Mouse (Mus musculus) layer of hippocampus, adult 9-11 months (tissue): ENCODE measurements around the gene Slc2a4.
A peak's percentile ranks its signal among the peaks of the same experiment; 100 is the strongest.
"Not testable (repeated sequence)": the region's sequence is repeated elsewhere in the genome, so short reads cannot be mapped to it uniquely, and the experiment has no call there.

ENCODE experiments used
- DNase-seq: peaks from one replicate; pipeline ENCODE4 v3.0.0; 2022

The Slc2a4 gene

DNA sequence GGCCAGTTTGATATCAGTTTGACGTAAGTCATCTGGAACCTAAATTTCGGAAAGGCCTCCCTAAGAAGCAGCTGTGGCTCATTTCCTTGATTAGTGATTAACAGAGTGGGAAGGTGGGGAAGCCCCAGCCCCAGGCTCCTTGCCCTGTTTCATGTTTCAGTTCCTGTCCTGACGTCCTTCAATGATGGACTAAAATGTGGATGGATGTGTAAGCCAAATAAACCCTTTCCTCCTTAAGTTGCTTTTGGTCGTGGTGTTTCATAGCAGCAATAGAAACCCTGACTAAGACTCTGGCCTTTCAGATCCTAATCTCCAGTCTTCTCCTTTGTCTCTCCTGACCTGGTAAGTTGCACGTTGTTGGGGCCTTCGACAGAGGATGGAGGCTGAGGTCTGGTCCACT lies 22.2 kb upstream of the Slc2a4 start:
- DNase-seq = no peak

DNA sequence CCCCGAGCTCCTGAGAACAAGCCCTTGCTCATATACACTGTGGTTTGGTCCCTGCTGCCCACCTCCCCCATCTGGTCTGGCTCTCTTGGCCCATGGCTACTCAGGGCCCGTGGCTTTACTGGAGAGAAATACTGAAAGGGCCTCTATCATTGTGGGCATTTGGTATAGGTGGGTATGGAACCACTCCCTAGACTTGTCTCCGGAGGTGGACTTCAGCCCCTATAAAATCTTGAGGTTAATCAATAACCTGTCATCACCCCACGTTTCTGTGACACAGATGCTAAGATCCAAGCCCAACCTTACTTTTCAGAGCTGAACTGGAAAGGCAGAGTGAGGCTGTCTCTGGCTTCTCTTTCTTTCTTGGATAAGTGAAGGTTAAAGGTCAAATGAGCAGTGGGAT lies 20.8 kb upstream of the Slc2a4 start:
- no peak for DNase-seq

DNA sequence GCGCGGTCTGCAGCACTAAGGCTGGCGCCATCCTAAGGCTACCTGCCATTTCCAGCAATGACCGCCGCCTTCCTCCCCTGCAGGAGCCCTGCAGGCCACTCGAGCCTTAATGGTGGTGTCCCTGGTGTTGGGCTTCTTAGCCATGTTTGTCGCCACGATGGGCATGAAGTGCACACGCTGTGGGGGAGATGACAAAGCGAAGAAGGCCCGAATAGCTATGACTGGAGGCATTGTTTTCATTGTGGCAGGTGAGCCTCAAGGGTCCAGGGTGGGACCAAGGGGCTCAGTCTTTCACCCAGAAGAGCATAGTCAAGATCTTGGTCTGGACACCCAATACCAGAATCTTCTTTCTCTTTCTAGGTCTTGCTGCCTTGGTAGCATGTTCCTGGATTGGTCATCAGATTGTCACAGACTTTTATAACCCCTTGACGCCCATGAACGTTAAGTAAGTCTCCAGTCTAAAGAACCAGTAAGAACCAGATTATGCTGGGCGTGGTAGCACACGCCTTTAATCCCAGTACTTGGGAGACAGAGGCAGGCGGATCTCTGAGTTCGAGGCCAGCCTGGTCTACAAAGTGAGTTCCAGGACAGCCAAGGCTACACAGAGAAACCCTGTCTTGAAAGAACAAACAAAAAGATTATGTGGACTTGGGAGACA lies 19.0 kb upstream of the Slc2a4 start:
- no peak for DNase-seq

DNA sequence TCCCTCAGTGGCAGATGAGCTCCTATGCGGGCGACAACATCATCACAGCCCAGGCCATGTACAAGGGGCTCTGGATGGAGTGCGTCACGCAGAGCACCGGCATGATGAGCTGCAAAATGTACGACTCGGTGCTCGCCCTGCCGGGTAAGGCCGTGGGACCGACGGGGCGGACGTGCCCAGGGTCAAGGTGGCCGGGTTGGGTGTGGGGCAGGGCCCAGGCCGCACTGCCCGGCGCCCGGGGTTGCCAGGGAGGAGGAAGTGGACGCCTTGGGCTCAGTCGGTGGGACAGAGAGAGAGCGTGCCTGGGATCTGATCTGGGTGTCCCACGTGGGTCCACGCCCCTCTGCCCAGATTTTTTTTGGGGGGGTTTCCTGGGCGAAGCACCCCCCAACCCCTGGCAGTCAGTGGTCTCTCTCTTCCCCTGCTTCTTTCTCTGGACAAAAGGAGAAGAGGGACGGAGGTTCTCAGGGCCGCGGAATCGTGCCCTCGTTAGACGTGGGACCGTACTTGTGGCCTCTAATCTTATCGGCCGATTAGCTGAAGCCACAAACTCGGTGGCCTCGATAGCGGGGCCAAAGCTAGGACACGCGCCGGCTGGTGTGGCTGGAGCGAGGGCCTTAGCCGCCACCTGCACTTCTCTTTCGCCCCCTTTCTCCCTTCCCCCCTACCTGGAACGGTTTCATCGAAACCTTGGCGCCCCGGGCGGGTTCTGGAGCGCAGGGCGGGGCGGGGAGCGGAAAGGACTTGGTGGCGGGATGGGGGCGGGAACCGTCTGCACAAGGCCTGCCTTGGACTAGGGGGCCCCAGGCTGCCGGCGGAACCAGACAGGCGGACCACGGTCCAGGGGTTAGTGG lies 18.2 kb upstream of the Slc2a4 start:
- DNase-seq = no peak

DNA sequence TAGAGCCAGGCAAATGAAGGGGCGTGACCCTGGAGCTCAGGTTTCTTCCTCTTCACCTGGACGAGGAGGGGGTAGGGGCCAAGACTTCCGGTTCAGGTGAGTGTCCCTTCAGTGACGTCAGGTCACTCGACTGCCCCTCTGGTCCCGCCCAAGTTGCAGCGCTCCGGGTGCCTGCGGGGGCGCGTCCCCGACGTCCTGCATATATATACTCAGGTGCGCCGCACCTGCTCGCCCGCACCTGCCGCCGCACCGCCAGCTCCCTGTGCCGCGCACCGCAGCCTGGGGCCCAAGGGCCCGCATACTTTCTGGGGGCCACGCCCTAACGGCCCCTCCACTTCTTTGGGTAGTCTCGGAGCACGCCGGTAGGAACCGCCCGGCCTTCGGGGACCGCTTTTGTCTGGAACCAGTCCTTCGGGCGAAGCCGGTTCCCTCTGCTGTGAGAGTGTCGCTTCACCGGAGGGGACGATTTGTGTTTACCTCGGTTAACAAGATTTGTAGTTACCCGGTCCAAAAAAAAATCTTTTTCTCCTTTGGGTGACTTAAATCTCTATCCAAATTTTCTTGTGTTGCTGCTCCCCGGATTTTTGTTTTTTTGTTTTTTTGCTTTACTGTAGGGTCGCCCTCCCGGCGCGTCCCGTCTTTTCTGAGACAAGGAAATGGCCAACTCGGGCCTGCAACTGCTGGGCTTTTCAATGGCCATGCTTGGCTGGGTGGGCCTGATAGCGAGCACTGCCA lies 17.4 kb upstream of the Slc2a4 start:
- no peak for DNase-seq

DNA sequence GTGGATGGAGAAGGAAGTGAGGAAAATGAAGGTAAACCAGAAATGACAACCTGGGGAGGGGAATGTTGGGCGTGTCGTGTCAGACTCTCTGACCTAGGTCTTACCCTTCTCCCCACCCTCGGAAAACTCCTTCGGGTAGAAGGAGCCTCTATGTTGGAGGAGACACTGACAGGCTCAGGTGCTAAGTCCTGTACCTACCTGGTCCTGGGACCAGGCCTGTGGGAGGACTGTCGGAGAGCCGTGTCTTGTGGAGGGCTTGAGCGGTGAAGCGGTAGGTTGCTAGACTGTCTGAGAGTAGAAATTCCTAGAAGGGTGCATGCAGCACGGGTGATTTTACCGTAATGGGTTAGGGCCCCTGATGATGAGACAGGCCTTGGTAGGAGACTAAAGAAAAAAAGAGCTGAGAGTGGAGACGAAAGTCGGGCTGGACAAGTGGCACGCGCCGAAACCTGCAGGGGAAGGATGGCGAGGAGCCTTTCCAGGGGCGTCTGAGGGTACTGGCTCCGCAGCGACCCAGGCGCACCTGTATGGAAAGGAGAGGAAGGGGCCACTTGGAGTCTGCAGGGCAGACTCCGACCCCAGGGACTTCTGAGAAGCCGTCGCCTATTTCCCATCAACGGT lies 16.8 kb upstream of the Slc2a4 start, which contains the start of gene Cldn7:
TSS of gene Cldn7 (plus strand) at position 130 of the 621 bp plus-strand sequence.
- DNase-seq = no peak

DNA sequence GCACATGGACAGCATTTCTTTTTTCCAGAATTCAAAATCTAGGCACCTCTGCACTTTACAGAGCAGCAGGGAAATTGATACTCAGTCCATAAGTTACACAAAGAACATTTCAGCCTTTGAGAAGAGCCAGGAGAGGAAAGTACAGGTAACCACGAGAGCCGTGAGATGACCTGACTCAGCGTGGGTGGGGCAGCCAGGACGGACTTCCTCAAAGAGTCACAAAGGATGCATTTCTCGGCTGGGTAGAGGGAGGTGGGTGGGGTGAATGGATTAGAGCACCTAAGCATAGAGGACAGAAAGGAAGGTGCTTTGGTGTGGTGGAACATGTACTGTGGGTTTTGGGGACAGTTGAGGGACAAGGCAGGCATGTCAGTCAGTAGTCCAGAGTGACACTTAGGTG lies 13.9 kb upstream of the Slc2a4 start:
- DNase-seq = no peak

DNA sequence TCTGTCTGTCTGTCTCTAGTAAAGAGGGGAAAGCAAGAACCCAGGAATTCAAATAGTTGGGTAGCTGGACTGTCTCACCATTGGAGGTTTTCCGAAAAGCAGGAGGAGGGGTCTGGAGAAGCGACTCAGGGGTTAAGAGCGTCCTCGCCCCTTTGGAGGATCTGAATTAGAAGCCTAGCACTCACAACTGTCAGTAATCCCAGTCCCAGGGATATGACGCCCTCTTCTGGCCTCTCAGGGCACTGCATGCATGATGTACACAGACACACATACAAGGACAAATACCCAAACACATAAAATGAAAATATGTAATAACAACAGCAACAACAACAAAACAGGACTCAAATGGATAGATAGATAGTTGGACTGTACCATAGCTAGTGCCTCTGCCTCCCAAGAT lies 12.6 kb upstream of the Slc2a4 start:
- DNase-seq = no peak

DNA sequence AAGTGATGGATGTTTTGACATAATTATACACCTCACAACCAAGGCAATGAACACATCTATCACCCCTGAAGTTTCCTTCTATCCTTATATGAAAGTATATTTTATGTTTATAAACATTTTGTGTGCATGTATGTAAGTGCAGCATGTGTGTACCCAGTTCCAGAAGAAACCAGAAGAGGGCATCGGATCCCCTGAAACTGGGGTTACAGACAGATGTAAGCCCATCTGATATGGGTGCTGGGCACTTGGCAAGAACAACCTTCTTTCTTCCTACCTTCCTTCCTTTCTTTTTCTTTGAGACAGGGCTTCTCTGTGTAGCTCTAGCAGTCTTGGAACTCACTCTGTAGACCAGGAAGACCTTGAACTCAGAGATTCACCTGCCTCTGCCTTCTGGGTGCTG lies 8.2 kb upstream of the Slc2a4 start:
- DNase-seq = no peak

DNA sequence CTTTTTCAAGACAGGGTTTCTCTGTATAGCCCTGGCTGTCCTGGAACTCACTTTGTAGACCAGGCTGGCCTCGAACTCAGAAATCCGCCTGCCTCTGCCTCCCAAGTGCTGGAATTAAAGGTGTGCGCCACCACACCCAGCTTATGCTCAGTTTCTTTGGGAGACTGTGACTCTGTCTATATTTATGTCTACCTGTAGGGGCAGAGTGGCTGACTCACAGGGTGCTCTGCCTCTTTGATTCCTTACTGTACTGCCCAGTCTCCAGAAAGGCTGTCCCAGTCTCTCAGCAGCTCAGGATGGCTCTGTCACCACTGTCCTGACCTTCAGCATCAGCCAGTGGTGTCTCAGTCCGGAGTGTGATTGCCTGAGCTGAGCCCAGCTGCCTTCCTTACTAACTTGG lies 7.6 kb upstream of the Slc2a4 start:
- DNase-seq = not testable (repeated sequence)

DNA sequence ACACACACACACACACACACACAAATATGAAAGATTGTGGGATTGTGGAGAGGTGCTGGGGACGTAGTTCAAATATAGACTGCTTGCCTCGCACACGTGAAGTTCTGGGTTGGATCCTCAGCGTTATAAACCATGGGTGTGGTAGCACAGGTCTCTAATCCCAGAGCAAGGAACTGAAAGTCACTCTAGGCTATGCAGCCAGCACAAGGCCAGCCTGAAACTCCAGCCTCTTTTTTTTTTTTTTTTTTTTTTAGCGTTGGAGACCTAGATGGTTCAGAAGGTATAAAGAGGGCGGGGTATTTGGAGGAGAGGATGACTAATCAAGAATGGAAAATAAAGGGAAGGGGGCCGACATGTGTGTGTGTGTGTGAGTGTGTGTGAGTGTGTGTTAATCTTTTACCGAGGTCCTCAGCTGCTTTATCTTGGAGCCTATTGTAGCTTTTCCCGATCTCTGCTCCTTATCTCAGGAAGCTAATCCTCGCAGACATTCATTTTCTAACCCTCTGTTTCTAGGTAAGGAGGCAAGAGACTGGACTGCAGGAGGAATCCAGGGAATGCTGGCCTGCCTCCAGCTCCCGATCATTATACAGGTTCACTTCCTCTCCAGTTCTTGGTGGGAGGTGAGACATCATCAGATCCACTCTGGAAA lies 5.4 kb upstream of the Slc2a4 start:
- DNase-seq = no peak

DNA sequence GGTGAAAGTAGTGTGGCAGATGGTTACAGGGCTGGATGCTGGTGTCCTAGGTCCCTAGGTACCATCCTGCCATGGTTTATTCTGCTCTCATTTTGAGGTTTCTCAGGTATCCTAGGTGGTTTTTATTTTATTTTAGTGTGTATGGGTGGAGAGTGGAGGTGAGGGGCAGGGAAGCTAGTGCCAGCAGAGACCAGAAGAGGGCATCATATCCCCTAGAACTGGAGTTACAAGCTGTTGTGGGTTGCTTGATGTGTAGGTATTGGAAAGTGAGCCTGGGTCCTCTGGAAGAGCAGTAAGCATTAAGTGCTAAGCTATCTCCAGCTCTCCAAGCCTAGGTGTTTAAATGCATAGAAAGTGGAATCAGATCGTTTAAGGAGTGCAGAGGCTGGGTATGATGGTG lies 4.3 kb upstream of the Slc2a4 start:
- DNase-seq = no peak

DNA sequence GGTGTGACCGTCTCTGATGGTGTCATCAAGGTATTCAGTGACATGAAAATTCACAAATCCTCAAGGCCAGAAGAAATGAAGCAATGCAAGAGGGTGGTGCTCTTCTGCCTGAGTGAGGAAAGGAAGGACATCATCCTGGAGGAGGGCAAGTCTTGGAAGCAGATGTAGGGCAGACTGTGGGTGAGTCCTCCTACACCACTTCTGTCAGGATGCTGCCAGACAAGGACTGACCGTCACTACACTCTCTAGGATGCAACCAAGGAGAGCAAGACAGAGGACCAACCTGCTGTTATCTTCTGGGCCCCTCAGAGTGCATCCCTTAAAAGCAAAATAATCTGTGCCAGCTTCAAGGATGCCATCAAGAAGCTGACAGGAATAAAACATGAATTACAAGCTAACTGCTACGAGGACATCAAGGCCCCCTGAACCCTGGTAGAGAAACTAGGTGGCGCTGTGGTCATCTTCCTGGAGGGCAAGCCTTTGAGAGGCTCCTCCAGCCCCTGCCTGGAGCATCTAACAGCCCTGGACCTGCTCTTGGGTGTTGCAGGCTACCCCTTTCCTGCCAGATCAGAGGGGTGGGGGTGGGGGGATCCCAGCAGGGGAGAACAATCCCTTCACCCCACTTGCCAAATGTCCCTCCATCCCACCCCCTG lies 2.9 kb upstream of the Slc2a4 start:
- no peak for DNase-seq

DNA sequence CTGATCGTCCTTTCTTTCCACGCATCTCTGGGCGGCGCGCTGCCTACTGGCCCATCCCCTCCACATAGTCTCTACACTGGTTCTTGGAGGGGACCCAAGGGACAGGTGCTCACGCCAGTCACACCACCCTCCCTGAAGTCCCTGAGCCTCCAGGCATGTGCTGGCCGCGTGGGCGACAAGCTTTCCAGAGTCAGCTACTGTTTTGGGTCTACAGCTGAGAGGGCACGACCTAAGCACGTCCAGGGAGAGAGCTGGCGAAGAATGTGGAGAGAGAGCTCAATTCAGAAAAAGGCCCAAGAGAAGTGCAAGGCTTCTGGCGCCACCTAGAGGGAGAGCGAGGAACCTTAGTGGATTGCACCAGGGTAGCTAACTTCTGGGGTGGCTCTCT lies 769 bp upstream of the Slc2a4 start:
- peak; percentile 76 for DNase-seq

DNA sequence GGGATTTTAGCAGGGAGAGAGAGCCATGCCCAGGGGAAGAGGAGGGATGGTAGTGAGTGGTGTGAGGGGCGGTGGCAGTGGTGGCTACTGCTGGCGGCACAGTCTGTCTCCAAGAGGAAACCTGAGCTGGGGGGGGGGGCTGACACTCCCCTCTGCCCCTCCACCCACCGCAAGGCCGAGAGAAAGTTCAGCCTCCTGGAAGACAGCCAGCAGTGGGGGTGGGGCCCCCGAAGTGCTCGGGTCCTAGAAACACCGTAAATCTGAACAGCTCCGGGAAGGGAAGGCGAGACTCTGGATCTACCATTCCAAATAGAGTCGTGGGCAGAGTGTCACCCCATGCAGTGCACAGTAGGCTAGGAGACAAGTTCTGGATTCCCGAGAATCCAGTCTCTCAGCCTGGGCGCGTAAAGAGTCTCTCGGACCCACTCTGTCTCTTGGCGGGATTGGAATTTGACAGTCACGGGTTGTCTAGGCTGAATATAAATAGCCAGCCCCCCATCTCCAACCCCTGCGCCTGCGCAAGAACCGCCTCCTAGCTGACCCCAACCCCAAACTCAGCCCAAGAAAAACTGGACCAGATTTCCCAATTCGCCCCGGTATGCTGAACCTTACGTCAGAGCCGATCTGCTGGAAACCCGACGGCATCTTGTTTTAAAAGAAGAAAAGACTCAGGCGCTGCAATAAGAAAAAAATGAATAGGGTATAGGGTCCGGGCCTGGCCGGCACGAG lies 487 bp downstream of the Slc2a4 start:
- no peak for DNase-seq

DNA sequence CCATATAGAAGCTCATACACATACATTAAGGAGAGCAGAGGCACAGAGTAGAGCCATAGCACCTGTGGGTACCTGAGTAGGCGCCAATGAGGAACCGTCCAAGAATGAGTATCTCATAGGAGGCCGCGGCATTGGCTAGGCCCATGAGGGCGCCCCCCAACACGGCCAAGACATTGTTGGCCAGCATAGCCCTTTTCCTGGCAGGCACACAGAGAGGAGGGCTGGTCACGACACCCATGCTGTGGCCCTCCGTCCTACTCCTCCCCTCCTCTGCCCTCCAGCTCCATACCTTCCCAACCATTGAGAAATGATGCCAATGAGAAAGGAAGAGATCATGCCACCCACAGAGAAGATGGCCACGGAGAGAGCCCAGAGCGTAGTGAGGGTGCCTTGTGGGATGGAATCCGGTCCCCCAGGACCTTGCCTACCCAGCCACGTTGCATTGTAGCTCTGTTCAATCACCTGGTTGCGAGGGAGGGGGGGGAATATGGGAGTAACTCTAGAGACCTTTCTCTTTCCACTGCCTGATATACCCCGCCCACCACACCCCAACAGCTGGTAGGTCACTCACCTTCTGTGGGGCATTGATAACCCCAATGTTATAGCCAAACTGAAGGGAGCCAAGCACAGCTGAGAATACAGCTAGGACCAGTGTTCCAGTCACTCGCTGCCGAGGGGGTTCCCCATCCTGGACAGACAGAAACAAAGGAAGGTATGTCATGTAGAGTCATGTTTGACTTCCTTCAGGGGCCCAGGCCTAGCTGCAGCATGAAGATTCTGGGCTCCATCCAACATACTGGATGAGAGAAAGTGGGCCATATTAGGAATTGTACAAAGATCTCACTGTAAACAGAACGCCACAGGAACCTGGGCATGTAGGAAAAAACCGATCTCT lies 1.7 kb downstream of the Slc2a4 start:
- DNase-seq = no peak

DNA sequence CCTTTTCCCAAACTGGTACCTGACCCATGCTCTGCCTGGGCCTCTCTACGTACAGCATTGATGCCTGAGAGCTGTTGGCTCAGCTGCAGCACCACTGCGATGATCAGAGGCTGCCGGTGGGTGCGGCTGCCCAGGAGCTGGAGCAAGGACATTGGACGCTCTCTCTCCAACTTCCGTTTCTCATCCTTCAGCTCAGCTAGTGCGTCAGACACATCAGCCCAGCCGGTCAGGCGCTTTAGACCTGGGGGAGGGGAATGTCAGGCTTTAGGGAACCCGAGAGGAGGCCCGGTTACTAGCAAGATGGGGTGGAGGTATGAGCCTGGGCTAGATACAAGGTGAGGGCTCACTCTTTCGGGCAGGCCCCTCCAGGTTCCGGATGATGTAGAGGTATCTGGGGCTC lies 2.8 kb downstream of the Slc2a4 start:
- no peak for DNase-seq

DNA sequence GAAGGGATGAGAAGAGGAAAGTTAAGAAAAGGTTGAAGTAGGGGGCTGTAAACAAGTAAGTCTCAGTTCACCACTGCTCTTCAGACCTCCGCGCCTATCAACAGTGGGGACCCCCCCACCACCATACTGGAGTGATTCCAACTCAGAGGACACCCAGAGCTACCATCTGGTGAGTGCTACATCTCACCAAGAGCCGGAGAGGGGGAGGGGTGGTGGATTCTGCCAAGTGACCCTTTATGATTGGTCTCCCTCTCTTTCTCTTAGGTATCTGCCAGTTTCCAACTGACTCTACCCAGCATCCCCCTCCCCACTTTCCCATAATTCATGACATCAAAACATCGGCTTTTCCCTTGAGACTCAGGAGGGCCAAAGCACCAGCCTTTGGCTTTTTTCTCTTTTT lies 7.0 kb downstream of the Slc2a4 start:
- DNase-seq = no peak

DNA sequence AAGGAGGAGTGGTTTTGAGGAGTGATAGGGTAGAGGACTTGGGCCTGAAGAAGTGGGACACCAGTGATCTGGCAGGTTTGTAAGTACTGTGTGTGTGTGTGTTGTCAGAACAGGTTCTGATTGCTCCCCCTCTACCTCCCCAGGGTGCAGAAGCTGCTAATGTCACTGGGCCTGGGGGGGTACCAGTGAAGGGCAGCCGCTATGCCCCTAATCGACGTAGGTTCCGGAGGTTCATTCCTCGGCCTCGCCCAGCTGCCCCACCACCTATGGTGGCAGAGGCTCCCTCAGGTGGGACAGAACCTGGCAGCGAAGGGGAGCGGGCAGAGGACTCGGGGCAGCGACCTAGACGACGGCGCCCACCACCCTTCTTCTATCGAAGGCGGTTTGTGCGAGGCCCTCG lies 8.3 kb downstream of the Slc2a4 start:
- DNase-seq = no peak

DNA sequence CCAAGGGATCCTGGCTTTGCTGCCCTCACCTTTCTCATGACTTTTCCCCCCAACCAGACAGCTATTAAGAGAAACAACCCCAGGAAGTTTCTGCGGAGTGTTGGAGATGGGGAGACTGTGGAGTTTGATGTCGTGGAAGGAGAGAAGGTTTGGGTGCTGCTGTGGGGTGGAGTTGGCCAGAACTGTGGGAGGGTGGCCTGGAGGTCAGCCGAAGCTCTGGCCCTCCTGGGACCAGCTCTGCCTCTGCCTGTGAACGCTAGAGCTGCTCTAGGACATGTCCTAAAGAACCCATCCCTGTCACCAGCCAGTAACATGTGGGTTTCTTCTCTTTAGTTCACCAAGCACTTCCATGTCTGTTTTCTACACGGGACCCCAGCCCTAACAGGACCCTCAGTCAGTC lies 8.8 kb downstream of the Slc2a4 start:
- DNase-seq = no peak
